Mouse (Mus musculus): ENCODE results near the gene Naf1. TPM values are rescaled to one million over a fixed set of nuclear protein-coding genes. Genes with fewer than 3 reads are reported as not detected.
A peak's percentile ranks its signal among the peaks of the same experiment; 100 is the strongest.

Gene Naf1
- 4.1 and 5.2 TPM in 2 replicates for polyA plus RNA-seq (2014; fragmentation: Nextera tagmentation; extraction: Ambion mirVana)

DNA sequence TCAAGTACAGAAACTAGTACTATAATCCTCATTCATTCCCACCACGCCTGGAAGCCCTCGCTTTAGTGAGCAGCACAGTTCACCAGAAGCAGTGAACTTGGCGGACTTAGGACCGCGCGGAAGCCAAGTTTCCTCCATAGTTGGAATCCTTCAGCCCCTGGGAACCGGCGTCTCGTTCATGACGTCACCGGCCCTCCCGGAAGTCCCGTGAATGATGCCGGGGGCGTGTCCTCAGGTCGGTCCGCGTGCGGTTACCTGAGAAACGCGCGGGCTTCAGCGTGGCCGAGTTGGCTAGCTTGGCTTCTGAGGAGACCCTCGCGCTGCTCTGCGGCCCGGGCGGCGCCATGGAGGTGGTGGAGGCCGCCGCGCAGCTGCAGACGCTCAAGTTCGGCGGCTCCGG lies at the start of gene Naf1:
Gene Naf1 (plus strand): TSS at position 195 of the 400 bp plus-strand sequence.
- Histone ChIP-seq H3K27me3 (replicated peaks; ENCODE audit: control insufficient read depth, insufficient read depth, low read length) (no peaks in the 10 kb centered on the region), H3K4me3 (ENCODE audit: low read depth, low read length) (peak within 1 kb of the TSS; percentile 72), H3K4me1 (replicated peaks; ENCODE audit: control insufficient read depth, insufficient read depth, low read length) (peaks cover 11% of the 10 kb centered on the region; the same call in 1 of the 2 replicates), H3K4me2 (ENCODE audit: low read length) (peak within 1 kb of the TSS; percentile 59), H3K27ac (ENCODE audit: low read depth) (peak within 1 kb of the TSS; percentile 65), H3K36me3 (ENCODE audit: control insufficient read depth, insufficient read depth, low read length) (0 out of 2 replicates have a peak, but pooled peaks cover 4% of the 10 kb centered on the region), H3K9me3 (ENCODE audit: control insufficient read depth, low read length) (no peaks in the 10 kb centered on the region), H3K9ac (ENCODE audit: low read length) (peak within 1 kb of the TSS; percentile 75)
- under 1% methylated on average over 36 of the region's 37 CpGs for WGBS
- ATAC-seq (replicated peaks; ENCODE audit: low FRiP score, low TSS enrichment, low read depth) (peak; percentile 97), DNase-seq (ENCODE audit: low spot score) (peak; percentile 96)

DNA sequence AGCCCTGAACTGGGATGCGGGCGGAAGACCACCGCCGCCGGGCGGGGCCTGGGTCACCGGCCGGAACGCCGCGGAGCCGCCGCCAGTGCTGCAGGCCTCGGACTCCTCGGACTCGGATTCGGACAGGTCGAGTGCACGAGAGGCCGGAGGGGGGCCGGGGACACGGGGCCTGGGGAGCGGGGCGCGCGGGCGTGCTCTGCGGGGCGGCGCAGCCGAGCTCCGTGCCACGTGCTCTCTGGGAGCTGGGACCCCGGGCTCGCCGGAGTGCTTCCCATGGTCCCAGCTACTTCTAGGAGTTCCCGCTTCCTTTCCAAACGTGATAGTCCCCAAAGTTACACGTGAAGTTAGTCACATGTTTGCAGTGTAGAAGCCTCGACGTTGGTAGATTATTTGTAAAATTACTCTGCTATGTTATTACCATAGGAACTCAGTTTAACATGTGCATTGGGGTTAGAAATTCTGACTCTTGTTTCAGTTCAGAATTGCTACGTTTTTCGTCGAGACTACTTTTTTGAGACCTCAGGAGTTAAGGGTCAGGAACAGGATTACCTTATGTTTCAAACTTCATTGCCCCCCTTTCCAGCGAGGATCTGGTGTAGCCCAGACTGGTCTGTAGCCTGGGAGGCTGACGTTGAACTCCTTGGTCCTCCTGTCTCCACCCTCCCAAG lies 1.0 kb downstream of the Naf1 start:
- Histone ChIP-seq H3K36me3 (ENCODE audit: control insufficient read depth, insufficient read depth, low read length) (0 out of 2 replicates have a peak, but pooled peaks cover 5% of the 10 kb centered on the region), H3K27ac (ENCODE audit: low read depth) (no peak overlapping the region), H3K4me2 (ENCODE audit: low read length) (peak overlapping the region; percentile 59), H3K4me3 (ENCODE audit: low read depth, low read length) (peak overlapping the region; percentile 72), H3K9me3 (ENCODE audit: control insufficient read depth, low read length) (no peaks in the 10 kb centered on the region), H3K27me3 (replicated peaks; ENCODE audit: control insufficient read depth, insufficient read depth, low read length) (no peaks in the 10 kb centered on the region), H3K4me1 (replicated peaks; ENCODE audit: control insufficient read depth, insufficient read depth, low read length) (peaks cover 11% of the 10 kb centered on the region; the same call in 1 of the 2 replicates), H3K9ac (ENCODE audit: low read length) (peak overlapping the region; percentile 75)
- under 1% methylated on average over 43 of the region's 46 CpGs for WGBS
- DNase-seq (ENCODE audit: low spot score) (peak; percentile 81), ATAC-seq (replicated peaks; ENCODE audit: low FRiP score, low TSS enrichment, low read depth) (peak; percentile 77)

DNA sequence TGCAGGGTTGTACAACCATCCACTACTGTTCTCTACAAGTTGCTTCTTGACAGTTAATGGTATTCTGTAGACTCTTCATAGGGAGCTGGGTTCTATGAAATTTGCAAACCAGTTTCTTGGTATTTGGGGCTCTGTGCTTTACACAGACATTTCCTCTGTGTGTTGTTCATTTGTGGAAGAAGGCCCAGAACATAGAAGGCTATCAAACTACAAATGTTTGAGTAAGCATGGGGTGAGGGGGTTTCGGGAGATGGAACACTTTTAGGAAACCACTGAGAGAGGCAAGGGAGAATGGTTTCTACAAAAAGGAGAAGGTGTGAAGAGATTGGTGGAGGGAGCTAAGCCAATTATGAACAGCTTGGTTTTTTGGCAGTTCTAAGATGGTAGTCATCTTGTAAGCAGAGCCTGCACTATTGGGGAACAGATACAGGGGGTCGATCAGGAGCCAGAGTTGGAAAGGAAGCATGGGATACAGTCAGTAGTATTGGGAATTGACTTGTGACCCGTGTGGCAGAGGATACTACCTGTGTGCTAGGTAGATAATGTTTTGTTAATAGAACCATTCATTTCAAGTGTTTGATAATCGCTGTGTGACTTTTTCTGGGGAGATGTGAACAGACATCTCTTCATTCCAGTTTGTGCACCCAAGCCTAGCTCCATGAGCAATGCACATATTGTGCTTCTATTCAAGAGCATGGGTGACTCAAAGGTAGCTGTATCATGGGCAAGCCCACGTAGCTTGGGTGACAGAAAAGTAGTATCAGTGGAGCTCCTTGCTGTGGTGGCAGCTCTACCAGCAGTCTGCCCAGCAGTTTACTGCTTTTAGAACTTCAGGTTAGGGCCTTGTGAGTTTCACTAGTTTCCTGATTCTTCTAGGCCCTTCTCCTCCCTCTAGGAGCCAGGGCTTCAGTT lies 1.8 kb downstream of the Naf1 start:
- Histone ChIP-seq H3K9me3 (ENCODE audit: control insufficient read depth, low read length) (no peaks in the 10 kb centered on the region), H3K36me3 (ENCODE audit: control insufficient read depth, insufficient read depth, low read length) (0 out of 2 replicates have a peak, but pooled peaks cover 5% of the 10 kb centered on the region), H3K4me3 (ENCODE audit: low read depth, low read length) (peak overlapping the region; percentile 72), H3K4me2 (ENCODE audit: low read length) (peak overlapping the region; percentile 59), H3K4me1 (replicated peaks; ENCODE audit: control insufficient read depth, insufficient read depth, low read length) (peaks cover 11% of the 10 kb centered on the region; the same call in 1 of the 2 replicates), H3K9ac (ENCODE audit: low read length) (no peak overlapping the region; the same call in 1 of the 2 replicates), H3K27ac (ENCODE audit: low read depth) (no peak overlapping the region), H3K27me3 (replicated peaks; ENCODE audit: control insufficient read depth, insufficient read depth, low read length) (no peaks in the 10 kb centered on the region)
- ATAC-seq (replicated peaks; ENCODE audit: low FRiP score, low TSS enrichment, low read depth) (no peak), DNase-seq (ENCODE audit: low spot score) (peak; percentile 52)
- WGBS, result 58% methylated on average over 5 of the region's 5 CpGs

- ATAC-seq (replicated peaks; ENCODE audit: low FRiP score, low TSS enrichment, low read depth) (no peak), DNase-seq (ENCODE audit: low spot score) (no peak)
Measured at GRCm38 (mm10) chr8:66863761-66864160, 3.7 kb downstream of the Naf1 start.

GRCm38 (mm10) chr8:66865120-66865519 lies 5.1 kb downstream of the Naf1 start:
- Histone ChIP-seq H3K36me3 (ENCODE audit: control insufficient read depth, insufficient read depth, low read length) (0 out of 2 replicates have a peak, but pooled peaks cover 5% of the 10 kb centered on the region), H3K27me3 (replicated peaks; ENCODE audit: control insufficient read depth, insufficient read depth, low read length) (no peaks in the 10 kb centered on the region), H3K4me2 (ENCODE audit: low read length) (no peak overlapping the region), H3K27ac (ENCODE audit: low read depth) (no peak overlapping the region), H3K9ac (ENCODE audit: low read length) (no peak overlapping the region), H3K4me3 (ENCODE audit: low read depth, low read length) (no peak overlapping the region), H3K9me3 (ENCODE audit: control insufficient read depth, low read length) (no peaks in the 10 kb centered on the region), H3K4me1 (replicated peaks; ENCODE audit: control insufficient read depth, insufficient read depth, low read length) (peaks cover 11% of the 10 kb centered on the region; the same call in 1 of the 2 replicates)
- 78% methylated on average over 1 of the region's 1 CpGs for WGBS
- ATAC-seq (replicated peaks; ENCODE audit: low FRiP score, low TSS enrichment, low read depth) (no peak), DNase-seq (ENCODE audit: low spot score) (no peak)

More at GRCm38 (mm10) chr8:66863761-66864160, 3.7 kb downstream of the Naf1 start:
- H3K27ac ChIP-seq (ENCODE audit: low read depth), result no peak overlapping the region
- 0 out of 2 replicates have a peak, but pooled peaks cover 5% of the 10 kb centered on the region for H3K36me3 ChIP-seq (ENCODE audit: control insufficient read depth, insufficient read depth, low read length)
- H3K9ac ChIP-seq (ENCODE audit: low read length), result no peak overlapping the region
- no peak overlapping the region for H3K4me3 ChIP-seq (ENCODE audit: low read depth, low read length)
- H3K4me1 ChIP-seq (replicated peaks; ENCODE audit: control insufficient read depth, insufficient read depth, low read length), result peaks cover 11% of the 10 kb centered on the region; the same call in 1 of the 2 replicates
- no peak overlapping the region for H3K4me2 ChIP-seq (ENCODE audit: low read length)
- H3K9me3 ChIP-seq (ENCODE audit: control insufficient read depth, low read length), result no peaks in the 10 kb centered on the region
- H3K27me3 ChIP-seq (replicated peaks; ENCODE audit: control insufficient read depth, insufficient read depth, low read length), result no peaks in the 10 kb centered on the region
- 97% methylated on average over 3 of the region's 3 CpGs for WGBS

GRCm38 (mm10) chr8:66867679-66868078 lies 7.7 kb downstream of the Naf1 start:
- ATAC-seq (replicated peaks; ENCODE audit: low FRiP score, low TSS enrichment, low read depth), result no peak
- H3K4me2 ChIP-seq (ENCODE audit: low read length), result no peak overlapping the region
- H3K9me3 ChIP-seq (ENCODE audit: control insufficient read depth, low read length), result no peaks in the 10 kb centered on the region
- H3K27me3 ChIP-seq (replicated peaks; ENCODE audit: control insufficient read depth, insufficient read depth, low read length), result no peaks in the 10 kb centered on the region
- no peak for DNase-seq (ENCODE audit: low spot score)
- no peak overlapping the region for H3K9ac ChIP-seq (ENCODE audit: low read length)
- H3K4me3 ChIP-seq (ENCODE audit: low read depth, low read length), result no peak overlapping the region
- H3K27ac ChIP-seq (ENCODE audit: low read depth), result no peak overlapping the region
- H3K36me3 ChIP-seq (ENCODE audit: control insufficient read depth, insufficient read depth, low read length), result 0 out of 2 replicates have a peak, but pooled peaks cover 5% of the 10 kb centered on the region
- 75% methylated on average over 3 of the region's 3 CpGs for WGBS
- H3K4me1 ChIP-seq (replicated peaks; ENCODE audit: control insufficient read depth, insufficient read depth, low read length), result no peaks in the 10 kb centered on the region

DNA sequence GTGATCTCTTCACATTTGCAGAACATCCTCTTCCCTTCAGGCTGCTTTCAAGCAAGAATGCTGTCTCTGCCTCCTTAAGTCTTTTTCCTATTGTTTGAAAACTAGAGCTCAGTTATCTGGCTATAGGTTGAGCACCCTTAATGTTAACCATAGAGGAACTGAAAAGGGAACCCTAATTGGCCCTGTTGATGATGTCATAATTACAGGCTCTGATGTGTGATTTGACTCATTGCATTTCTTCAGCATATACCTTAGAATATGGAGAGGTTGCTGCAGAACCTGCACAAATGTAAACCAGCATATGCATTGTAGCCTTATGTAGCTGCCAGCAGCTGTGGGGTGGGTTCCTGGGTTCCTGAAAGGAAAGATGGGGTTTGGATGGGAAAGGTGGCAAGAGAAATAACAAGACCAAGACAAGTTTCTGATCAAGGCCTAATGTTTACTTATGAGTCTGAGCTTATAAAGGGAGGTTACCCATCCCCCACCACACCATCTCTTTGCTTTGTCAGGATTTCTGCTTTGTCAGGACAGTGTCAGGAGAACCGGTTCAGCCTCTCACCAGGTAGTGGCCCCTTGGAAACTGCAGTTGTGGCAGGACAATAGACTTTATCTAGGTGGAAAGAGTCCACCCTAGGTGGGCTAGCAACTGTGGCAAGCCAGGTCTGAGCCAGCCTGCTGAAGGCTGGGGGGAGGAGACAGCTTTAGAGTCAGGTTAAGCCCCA lies 9.4 kb downstream of the Naf1 start:
- WGBS, result 33% methylated on average over 1 of the region's 1 CpGs
- Histone ChIP-seq H3K36me3 (ENCODE audit: control insufficient read depth, insufficient read depth, low read length) (0 out of 2 replicates have a peak, but pooled peaks cover 5% of the 10 kb centered on the region), H3K4me2 (ENCODE audit: low read length) (no peak overlapping the region), H3K9ac (ENCODE audit: low read length) (no peak overlapping the region), H3K9me3 (ENCODE audit: control insufficient read depth, low read length) (no peaks in the 10 kb centered on the region), H3K27ac (ENCODE audit: low read depth) (no peak overlapping the region), H3K4me3 (ENCODE audit: low read depth, low read length) (no peak overlapping the region), H3K27me3 (replicated peaks; ENCODE audit: control insufficient read depth, insufficient read depth, low read length) (no peaks in the 10 kb centered on the region), H3K4me1 (replicated peaks; ENCODE audit: control insufficient read depth, insufficient read depth, low read length) (no peaks in the 10 kb centered on the region)
- ATAC-seq (replicated peaks; ENCODE audit: low FRiP score, low TSS enrichment, low read depth) (no peak), DNase-seq (ENCODE audit: low spot score) (no peak)

GRCm38 (mm10) chr8:66883866-66884265 lies 23.8 kb downstream of the Naf1 start:
- H3K9ac ChIP-seq (ENCODE audit: low read length), result no peak overlapping the region
- WGBS, result 66% methylated on average over 1 of the region's 1 CpGs
- H3K4me1 ChIP-seq (replicated peaks; ENCODE audit: control insufficient read depth, insufficient read depth, low read length), result no peaks in the 10 kb centered on the region
- no peak overlapping the region for H3K4me3 ChIP-seq (ENCODE audit: low read depth, low read length)
- peaks cover 15% of the 10 kb centered on the region; the same call in 1 of the 2 replicates for H3K36me3 ChIP-seq (ENCODE audit: control insufficient read depth, insufficient read depth, low read length)
- ATAC-seq (replicated peaks; ENCODE audit: low FRiP score, low TSS enrichment, low read depth) (no peak), DNase-seq (ENCODE audit: low spot score) (no peak)
- no peaks in the 10 kb centered on the region for H3K9me3 ChIP-seq (ENCODE audit: control insufficient read depth, low read length)
- H3K27ac ChIP-seq (ENCODE audit: low read depth), result no peak overlapping the region
- no peak overlapping the region for H3K4me2 ChIP-seq (ENCODE audit: low read length)
- H3K27me3 ChIP-seq (replicated peaks; ENCODE audit: control insufficient read depth, insufficient read depth, low read length), result no peaks in the 10 kb centered on the region
